Mouse (Mus musculus): ENCODE measurements around the gene Tigd3. TPM values are rescaled to one million over a fixed set of nuclear protein-coding genes. Genes with fewer than 3 reads are reported as not detected.

Tigd3 gene
- polyA plus RNA-seq, 1 experiment from 2014 or later: 5.1 TPM

GRCm38 (mm10) chr19:5850860-5851259 lies 43.1 kb downstream of the Tigd3 start:
- no peaks in the 10 kb centered on the region for H3K27me3 ChIP-seq (ENCODE audit: control insufficient read depth, insufficient read depth, low read length)
- no peak overlapping the region for H3K27ac ChIP-seq (replicated peaks; ENCODE audit: low read depth, low read length)
- DNase-seq (ENCODE audit: low spot score) (no peak), ATAC-seq (ENCODE audit: insufficient number of reproducible peaks, low FRiP score, low TSS enrichment, low read depth) (no peak)
- no peak overlapping the region for H3K4me3 ChIP-seq (ENCODE audit: low read depth, low read length)
- H3K9me3 ChIP-seq (ENCODE audit: control insufficient read depth, low read length): no peaks in the 10 kb centered on the region
- peaks cover 37% of the 10 kb centered on the region for H3K4me1 ChIP-seq (ENCODE audit: control insufficient read depth, insufficient read depth, low read length)
- H3K9ac ChIP-seq (ENCODE audit: low read length): no peak overlapping the region
- no peak overlapping the region for H3K4me2 ChIP-seq (ENCODE audit: low read depth, severe bottlenecking)
- peaks cover 5% of the 10 kb centered on the region; the same call in 1 of the 2 replicates for H3K36me3 ChIP-seq (ENCODE audit: control insufficient read depth, insufficient read depth, low read length)
- 79% methylated on average over 3 of the region's 3 CpGs for WGBS

GRCm38 (mm10) chr19:5849843-5850527 lies 44.0 kb downstream of the Tigd3 start:
- H3K9ac ChIP-seq (ENCODE audit: low read length): no peak overlapping the region
- peak; percentile 94 for DNase-seq (ENCODE audit: low spot score)
- no peaks in the 10 kb centered on the region for H3K9me3 ChIP-seq (ENCODE audit: control insufficient read depth, low read length)
- no peak for ATAC-seq (ENCODE audit: insufficient number of reproducible peaks, low FRiP score, low TSS enrichment, low read depth)
- H3K27me3 ChIP-seq (ENCODE audit: control insufficient read depth, insufficient read depth, low read length): no peaks in the 10 kb centered on the region
- WGBS: 27% methylated on average over 11 of the region's 11 CpGs
- no peak overlapping the region for H3K4me3 ChIP-seq (ENCODE audit: low read depth, low read length)
- H3K36me3 ChIP-seq (ENCODE audit: control insufficient read depth, insufficient read depth, low read length): peaks cover 5% of the 10 kb centered on the region; the same call in 1 of the 2 replicates
- no peak overlapping the region for H3K4me2 ChIP-seq (ENCODE audit: low read depth, severe bottlenecking)
- H3K4me1 ChIP-seq (ENCODE audit: control insufficient read depth, insufficient read depth, low read length): peaks cover 40% of the 10 kb centered on the region
- H3K27ac ChIP-seq (replicated peaks; ENCODE audit: low read depth, low read length): no peak overlapping the region

GRCm38 (mm10) chr19:5848826-5849672 lies 44.9 kb downstream of the Tigd3 start:
- Histone ChIP-seq H3K9ac (ENCODE audit: low read length) (peak overlapping the region; percentile 45), H3K4me1 (ENCODE audit: control insufficient read depth, insufficient read depth, low read length) (peaks cover 45% of the 10 kb centered on the region), H3K27me3 (ENCODE audit: control insufficient read depth, insufficient read depth, low read length) (no peaks in the 10 kb centered on the region), H3K36me3 (ENCODE audit: control insufficient read depth, insufficient read depth, low read length) (peaks cover 5% of the 10 kb centered on the region; the same call in 1 of the 2 replicates), H3K4me2 (ENCODE audit: low read depth, severe bottlenecking) (peak overlapping the region; percentile 11; the same call in 1 of the 2 replicates), H3K27ac (replicated peaks; ENCODE audit: low read depth, low read length) (peak overlapping the region; percentile 30; the same call in 1 of the 2 replicates), H3K9me3 (ENCODE audit: control insufficient read depth, low read length) (no peaks in the 10 kb centered on the region), H3K4me3 (ENCODE audit: low read depth, low read length) (no peak overlapping the region)
- DNase-seq (ENCODE audit: low spot score) (peak; percentile 38), ATAC-seq (ENCODE audit: insufficient number of reproducible peaks, low FRiP score, low TSS enrichment, low read depth) (no peak)
- 25% methylated on average over 13 of the region's 13 CpGs for WGBS

GRCm38 (mm10) chr19:5848032-5848825 lies 45.7 kb downstream of the Tigd3 start:
- H3K9ac ChIP-seq (ENCODE audit: low read length): peak overlapping the region; percentile 45; the same call in 1 of the 2 replicates
- H3K9me3 ChIP-seq (ENCODE audit: control insufficient read depth, low read length): no peaks in the 10 kb centered on the region
- H3K27ac ChIP-seq (replicated peaks; ENCODE audit: low read depth, low read length): peak overlapping the region; percentile 93
- H3K36me3 ChIP-seq (ENCODE audit: control insufficient read depth, insufficient read depth, low read length): peaks cover 5% of the 10 kb centered on the region; the same call in 1 of the 2 replicates
- peaks cover 45% of the 10 kb centered on the region for H3K4me1 ChIP-seq (ENCODE audit: control insufficient read depth, insufficient read depth, low read length)
- H3K4me2 ChIP-seq (ENCODE audit: low read depth, severe bottlenecking): peak overlapping the region; percentile 59
- ATAC-seq (ENCODE audit: insufficient number of reproducible peaks, low FRiP score, low TSS enrichment, low read depth) (no peak), DNase-seq (ENCODE audit: low spot score) (no peak)
- H3K27me3 ChIP-seq (ENCODE audit: control insufficient read depth, insufficient read depth, low read length): no peaks in the 10 kb centered on the region
- 57% methylated on average over 14 of the region's 14 CpGs for WGBS
- no peak overlapping the region for H3K4me3 ChIP-seq (ENCODE audit: low read depth, low read length)

- no peaks in the 10 kb centered on the region for H3K9me3 ChIP-seq (ENCODE audit: control insufficient read depth, low read length)
- DNase-seq (ENCODE audit: low spot score) (no peak), ATAC-seq (ENCODE audit: insufficient number of reproducible peaks, low FRiP score, low TSS enrichment, low read depth) (no peak)
- H3K4me2 ChIP-seq (ENCODE audit: low read depth, severe bottlenecking): peak overlapping the region; percentile 59
- no peaks in the 10 kb centered on the region for H3K27me3 ChIP-seq (ENCODE audit: control insufficient read depth, insufficient read depth, low read length)
- H3K9ac ChIP-seq (ENCODE audit: low read length): no peak overlapping the region
- no peak overlapping the region for H3K4me3 ChIP-seq (ENCODE audit: low read depth, low read length)
- WGBS: 33% methylated on average over 4 of the region's 4 CpGs
- peaks cover 3% of the 10 kb centered on the region; the same call in 1 of the 2 replicates for H3K36me3 ChIP-seq (ENCODE audit: control insufficient read depth, insufficient read depth, low read length)
- peaks cover 45% of the 10 kb centered on the region for H3K4me1 ChIP-seq (ENCODE audit: control insufficient read depth, insufficient read depth, low read length)
- peak overlapping the region; percentile 93 for H3K27ac ChIP-seq (replicated peaks; ENCODE audit: low read depth, low read length)
These were observed 46.6 kb downstream of the Tigd3 start for GRCm38 (mm10) chr19:5847306-5847796.

- H3K9me3 ChIP-seq (ENCODE audit: control insufficient read depth, low read length): no peaks in the 10 kb centered on the region
- ATAC-seq (ENCODE audit: insufficient number of reproducible peaks, low FRiP score, low TSS enrichment, low read depth): peak; percentile 70
- DNase-seq (ENCODE audit: low spot score): peak; percentile 86
- no peaks in the 10 kb centered on the region for H3K27me3 ChIP-seq (ENCODE audit: control insufficient read depth, insufficient read depth, low read length)
- peaks cover 45% of the 10 kb centered on the region for H3K4me1 ChIP-seq (ENCODE audit: control insufficient read depth, insufficient read depth, low read length)
- no peaks in the 10 kb centered on the region for H3K36me3 ChIP-seq (ENCODE audit: control insufficient read depth, insufficient read depth, low read length)
- no peak overlapping the region; the same call in 1 of the 2 replicates for H3K9ac ChIP-seq (ENCODE audit: low read length)
- H3K4me2 ChIP-seq (ENCODE audit: low read depth, severe bottlenecking): peak overlapping the region; percentile 59
- 4% methylated on average over 16 of the region's 16 CpGs for WGBS
- H3K27ac ChIP-seq (replicated peaks; ENCODE audit: low read depth, low read length): peak overlapping the region; percentile 93
- peak overlapping the region; percentile 18; the same call in 1 of the 2 replicates for H3K4me3 ChIP-seq (ENCODE audit: low read depth, low read length)
These were observed 47.2 kb downstream of the Tigd3 start for GRCm38 (mm10) chr19:5846557-5847305.

- ATAC-seq (ENCODE audit: insufficient number of reproducible peaks, low FRiP score, low TSS enrichment, low read depth) (peak; percentile 27; the same call in 1 of the 2 replicates), DNase-seq (ENCODE audit: low spot score) (peak; percentile 41)
- H3K9me3 ChIP-seq (ENCODE audit: control insufficient read depth, low read length): no peaks in the 10 kb centered on the region
- H3K4me3 ChIP-seq (ENCODE audit: low read depth, low read length): peak overlapping the region; percentile 18; the same call in 1 of the 2 replicates
- peak overlapping the region; percentile 46 for H3K9ac ChIP-seq (ENCODE audit: low read length)
- H3K27ac ChIP-seq (replicated peaks; ENCODE audit: low read depth, low read length): peak overlapping the region; percentile 93
- no peaks in the 10 kb centered on the region for H3K27me3 ChIP-seq (ENCODE audit: control insufficient read depth, insufficient read depth, low read length)
- under 1% methylated on average over 7 of the region's 7 CpGs for WGBS
- H3K36me3 ChIP-seq (ENCODE audit: control insufficient read depth, insufficient read depth, low read length): no peaks in the 10 kb centered on the region
- peak overlapping the region; percentile 59 for H3K4me2 ChIP-seq (ENCODE audit: low read depth, severe bottlenecking)
- peaks cover 45% of the 10 kb centered on the region for H3K4me1 ChIP-seq (ENCODE audit: control insufficient read depth, insufficient read depth, low read length)
These were observed 47.8 kb downstream of the Tigd3 start for GRCm38 (mm10) chr19:5846154-5846553.

All from limb, embryonic 11.5 days (tissue).